Mouse (Mus musculus) hindbrain, embryonic 10.5 days (tissue): ENCODE results near the gene C2cd2. TPM values are rescaled to one million over a fixed set of nuclear protein-coding genes. Genes with fewer than 3 reads are reported as not detected.

ENCODE experiments used
- DNase-seq: peaks from one replicate; pipeline ENCODE4 v3.0.0-alpha.2; 2017; ENCODE audit warnings: low spot score
- H3K27ac ChIP-seq: fragments of 300-500 bp; sonication (generic); 2 replicates; pipeline ENCODE4 v1.5.1; 2016; ENCODE audit warnings: mild to moderate bottlenecking, moderate library complexity
- H3K27me3 ChIP-seq: fragments of 300-500 bp; sonication (generic); 2 replicates; pipeline ENCODE4 v1.6.1; 2016; ENCODE audit warnings: mild to moderate bottlenecking; ENCODE audit not compliant: poor library complexity, insufficient read depth, severe bottlenecking
- H3K36me3 ChIP-seq: fragments of 300-500 bp; sonication (generic); 2 replicates; pipeline ENCODE4 v1.6.1; 2016; ENCODE audit warnings: mild to moderate bottlenecking, moderate library complexity
- H3K4me1 ChIP-seq: fragments of 300-500 bp; sonication (generic); replicated peaks from 2 replicates; pipeline ENCODE4 v1.6.1; 2016; ENCODE audit warnings: mild to moderate bottlenecking
- H3K4me3 ChIP-seq: fragments of 300-500 bp; sonication (generic); 2 replicates; pipeline ENCODE4 v1.5.1; 2016; ENCODE audit warnings: mild to moderate bottlenecking, moderate library complexity
- H3K9me3 ChIP-seq: fragments of 300-500 bp; sonication (generic); 2 replicates; pipeline ENCODE4 v1.6.1; 2016; ENCODE audit warnings: mild to moderate bottlenecking, moderate library complexity
- WGBS: fragments of 180-500 bp; shearing (Covaris S2); methylation state at CpG from one replicate; pipeline ENCODE4 v1.1.7; 2016; 5-methylcytosine and 5-hydroxymethylcytosine counted together
- polyA plus RNA-seq: library from polyadenylated mRNA; unstranded; fragments of >200 nt; fragmentation: Nextera tagmentation; extraction: Ambion mirVana; gene quantifications from 2 replicates; pipeline ENCODE4 v1.2.1, GENCODE M21; 2016

Gene C2cd2
- polyA plus RNA-seq, 1 experiment from 2014 or later = 17.0 TPM

- peaks cover 95% of the 10 kb centered on the region for H3K36me3 ChIP-seq
- no peaks in the 10 kb centered on the region for H3K4me1 ChIP-seq
- no peaks in the 10 kb centered on the region for H3K27me3 ChIP-seq
- H3K9me3 ChIP-seq = no peaks in the 10 kb centered on the region
- no peak for DNase-seq
- no peak overlapping the region for H3K4me3 ChIP-seq
- no peak overlapping the region for H3K27ac ChIP-seq
- 87% methylated on average over 4 of the region's 4 CpGs for WGBS
Observed at GRCm38 (mm10) chr16:97819532-97819931, 142.9 kb downstream of the C2cd2 start.

- Histone ChIP-seq H3K27ac (no peak overlapping the region), H3K4me3 (no peak overlapping the region), H3K36me3 (peaks cover 100% of the 10 kb centered on the region), H3K27me3 (no peaks in the 10 kb centered on the region), H3K4me1 (no peaks in the 10 kb centered on the region), H3K9me3 (no peaks in the 10 kb centered on the region)
- WGBS = 93% methylated on average over 1 of the region's 1 CpGs
- no peak for DNase-seq
Observed at GRCm38 (mm10) chr16:97817414-97817813, 145.0 kb downstream of the C2cd2 start.

GRCm38 (mm10) chr16:97815269-97815668, 147.1 kb downstream of the C2cd2 start:
- Histone ChIP-seq H3K4me3 (no peak overlapping the region), H3K27me3 (no peaks in the 10 kb centered on the region), H3K36me3 (peaks cover 100% of the 10 kb centered on the region), H3K9me3 (no peaks in the 10 kb centered on the region), H3K4me1 (no peaks in the 10 kb centered on the region), H3K27ac (no peak overlapping the region)
- no peak for DNase-seq
- WGBS = 85% methylated on average over 5 of the region's 5 CpGs

GRCm38 (mm10) chr16:97814060-97814459, 148.3 kb downstream of the C2cd2 start:
- Histone ChIP-seq H3K27me3 (no peaks in the 10 kb centered on the region), H3K9me3 (no peaks in the 10 kb centered on the region), H3K27ac (no peak overlapping the region), H3K36me3 (peaks cover 100% of the 10 kb centered on the region), H3K4me3 (no peak overlapping the region), H3K4me1 (no peaks in the 10 kb centered on the region)
- DNase-seq = no peak
- 99% methylated on average over 2 of the region's 2 CpGs for WGBS

- H3K9me3 ChIP-seq = no peaks in the 10 kb centered on the region
- 92% methylated on average over 3 of the region's 3 CpGs for WGBS
- no peak for DNase-seq
- H3K36me3 ChIP-seq = peaks cover 100% of the 10 kb centered on the region
- H3K4me3 ChIP-seq = no peak overlapping the region
- H3K27me3 ChIP-seq = no peaks in the 10 kb centered on the region
- H3K27ac ChIP-seq = no peak overlapping the region
- no peaks in the 10 kb centered on the region for H3K4me1 ChIP-seq
Observed at GRCm38 (mm10) chr16:97808881-97809280, 153.5 kb downstream of the C2cd2 start.

GRCm38 (mm10) chr16:97805646-97806045, 156.8 kb downstream of the C2cd2 start:
- Histone ChIP-seq H3K27me3 (no peaks in the 10 kb centered on the region), H3K9me3 (no peaks in the 10 kb centered on the region), H3K4me3 (no peak overlapping the region), H3K4me1 (no peaks in the 10 kb centered on the region), H3K36me3 (peaks cover 97% of the 10 kb centered on the region), H3K27ac (no peak overlapping the region)
- DNase-seq = no peak
- WGBS = 96% methylated on average over 3 of the region's 3 CpGs

Other genes with a start within 250 kb of the C2cd2 start
- 2.9 TPM in 2 replicates for gene Ripk4, start 198.8 kb downstream of the C2cd2 start, polyA plus RNA-seq
- gene Prdm15, start 110.7 kb downstream of the C2cd2 start, polyA plus RNA-seq = 13.8 and 16.8 TPM in 2 replicates
- gene Zbtb21, start within 50 bp of the C2cd2 start, polyA plus RNA-seq = 13.1 and 14.0 TPM in 2 replicates
- 16.6 and 18.9 TPM in 2 replicates for gene B230307C23Rik, start 34.7 kb upstream of the C2cd2 start, polyA plus RNA-seq
- gene A630089N07Rik, start 119.9 kb upstream of the C2cd2 start, polyA plus RNA-seq = 19.0 and 32.4 TPM in 2 replicates